Mouse (Mus musculus): ENCODE data around the gene Clybl.

DNA sequence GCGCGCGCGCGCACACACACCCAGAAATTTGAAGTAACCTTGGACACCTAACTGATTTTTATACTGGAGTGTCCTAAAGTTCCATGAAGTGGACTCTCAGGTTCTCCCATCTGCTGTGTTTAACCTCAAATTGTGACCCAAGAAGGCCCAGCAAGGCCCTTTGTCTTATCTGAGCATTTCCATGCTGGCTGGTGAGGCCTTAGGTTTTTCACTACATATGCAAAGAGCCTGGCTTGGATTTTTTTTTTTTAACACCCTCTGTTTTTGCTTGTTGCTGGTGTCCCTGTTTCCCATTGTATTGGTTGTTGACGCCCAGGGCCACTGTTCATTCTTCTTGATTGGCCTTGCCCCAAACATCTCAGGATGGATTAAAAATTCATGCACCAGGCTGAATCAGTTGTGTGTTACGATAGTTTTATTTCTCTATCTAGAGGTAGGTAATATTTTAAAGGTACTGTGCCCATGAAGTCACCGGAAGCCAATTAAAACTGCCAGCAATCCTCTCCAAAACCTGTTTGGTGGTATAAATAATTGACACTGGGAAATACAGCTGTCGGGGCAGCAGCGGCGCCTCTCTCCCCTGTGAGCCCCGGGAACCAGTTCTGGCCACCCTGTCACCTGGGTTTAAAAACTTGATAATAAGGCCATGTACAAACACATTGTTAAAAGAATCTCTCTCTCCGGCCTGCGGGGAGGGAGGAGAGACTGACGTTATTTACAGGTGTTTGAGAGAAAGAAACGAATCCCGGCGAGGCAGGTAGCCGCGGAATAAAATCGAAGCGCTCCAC lies 45.4 kb downstream of the Clybl start:
- TF ChIP-seq POLR2A (IDR thresholded peaks at IDR 0.05; ENCODE audit: control insufficient read depth, low read depth, low read length): no peak
- no peak for TF ChIP-seq CTCF (IDR thresholded peaks at IDR 0.05; ENCODE audit: control insufficient read depth, insufficient read depth, insufficient replicate concordance, low read depth, low read length)

Data from testis, adult 2 months (tissue).